Mouse (Mus musculus): Measurements from ENCODE around the gene Speer4a.
"Not testable (repeated sequence)": the region's sequence is repeated elsewhere in the genome, so short reads cannot be mapped to it uniquely, and the experiment has no call there.

The Speer4a gene

GRCm38 (mm10) chr5:26039458-26039857, at the start of gene Speer4a:
Gene Speer4a, minus strand, starts transcription at chr5:26039558.
- CTCF ChIA-PET, POLR2A ChIA-PET: not testable (repeated sequence)

GRCm38 (mm10) chr5:26079023-26079422, 39.7 kb upstream of the Speer4a start:
- CTCF ChIA-PET, POLR2A ChIA-PET: not testable (repeated sequence)

- POLR2A ChIA-PET: interaction anchor here in 1 of 4 experiments (0.5 kb wide), 1 partner anchor 1471 kb away, joined by 3 read pairs; no protein-coding TSS in a partner anchor
- CTCF ChIA-PET: interaction anchor here in 2 of 4 experiments (1.2 to 2.2 kb wide), 2 partner anchors 63 to 64 kb away, joined by 3 to 10 read pairs; no protein-coding TSS in a partner anchor
These were observed 31.4 kb upstream of the Speer4a start for GRCm38 (mm10) chr5:26070716-26071115.

- CTCF ChIA-PET, POLR2A ChIA-PET: not testable (repeated sequence)
These were observed 19.1 kb upstream of the Speer4a start, which contains the start of gene Gm7347 for GRCm38 (mm10) chr5:26058481-26058880. Gene Gm7347, minus strand, starts transcription at chr5:26058581.

GRCm38 (mm10) chr5:26022816-26023215, 16.5 kb downstream of the Speer4a start, which contains the start of gene Gm5862:
Gene Gm5862, minus strand, starts transcription at chr5:26022916.
- POLR2A ChIA-PET, CTCF ChIA-PET: not testable (repeated sequence)

- POLR2A ChIA-PET: not testable (repeated sequence)
- CTCF ChIA-PET: interaction anchor here in 2 of 4 experiments (1.0 to 1.5 kb wide), 2 partner anchors 63 kb away, joined by 3 to 10 read pairs; no protein-coding TSS in a partner anchor
These were observed 31.7 kb downstream of the Speer4a start for GRCm38 (mm10) chr5:26007697-26008096.

- POLR2A ChIA-PET: interaction anchor here in 1 of 4 experiments (0.7 kb wide), 1 partner anchor 51 kb away, joined by 3 read pairs; no protein-coding TSS in a partner anchor
- CTCF ChIA-PET: interaction anchor here in 3 of 4 experiments (0.5 to 1.5 kb wide), 4 partner anchors 51 to 393 kb away, joined by 3 to 10 read pairs (median 4); no protein-coding TSS in a partner anchor
These were observed 32.2 kb downstream of the Speer4a start for GRCm38 (mm10) chr5:26006937-26007695.

GRCm38 (mm10) chr5:26004698-26005097, 34.7 kb downstream of the Speer4a start, which contains the start of gene Gm1979:
Gene Gm1979, minus strand, starts transcription at chr5:26004798.
- CTCF ChIA-PET, POLR2A ChIA-PET: not testable (repeated sequence)

GRCm38 (mm10) chr5:25988550-25988949, 50.8 kb downstream of the Speer4a start, which contains the start of gene Gm21698:
Gene Gm21698, minus strand, starts transcription at chr5:25988650.
- CTCF ChIA-PET, POLR2A ChIA-PET: not testable (repeated sequence)
